Comparison of ENCODE assay signal across 18 mouse cellular contexts in genomic region chr9:55706603-55707002, GRCm38 (mm10).
DNase-seq lines count a peak whose midpoint lies in the region; ATAC-seq and TF ChIP-seq lines count a peak whose summit lies in the region.
"Had no signal": no experiment of that assay in that cellular context is flagged by ENCODE, and none has a peak within 500 bp of the region (broad histone marks: within the 10 kb centered on the region; RNA-seq: fewer than 3 reads in every experiment).

No protein-coding gene starts in this region.

- H3K27me3 ChIP-seq in heart, postnatal 0 days (ENCODE audit: control insufficient read depth, insufficient read depth, low read length) = no peaks in the 10 kb centered on the region
- no peaks in the 10 kb centered on the region for H3K27me3 ChIP-seq in heart, embryonic 12.5 days (replicated peaks)
- H3K27me3 ChIP-seq in lung, postnatal 0 days (replicated peaks; ENCODE audit: insufficient read depth, low read length) = no peaks in the 10 kb centered on the region
- H3K27me3 ChIP-seq: embryonic facial prominence, embryonic 12.5 days; liver, embryonic 12.5 days; neural tube, embryonic 12.5 days had no signal

- H3K27ac ChIP-seq in heart, postnatal 0 days (ENCODE audit: low read depth) = no peak overlapping the region
- no peak overlapping the region for H3K27ac ChIP-seq in heart, embryonic 12.5 days (ENCODE audit: poor library complexity, severe bottlenecking)
- H3K27ac ChIP-seq in lung, postnatal 0 days (ENCODE audit: low read length) = no peak overlapping the region
- H3K27ac ChIP-seq: embryonic facial prominence, embryonic 12.5 days; heart, embryonic 10.5 days; limb, embryonic 10.5 days; liver, embryonic 12.5 days; neural tube, embryonic 12.5 days had no signal

- H3K4me2 ChIP-seq in heart, postnatal 0 days (ENCODE audit: low read depth, low read length) = no peak overlapping the region
- H3K4me2 ChIP-seq in heart, embryonic 12.5 days = no peak overlapping the region
- no peak overlapping the region for H3K4me2 ChIP-seq in lung, postnatal 0 days (replicated peaks; ENCODE audit: low read depth, low read length)
- H3K4me2 ChIP-seq: embryonic facial prominence, embryonic 12.5 days; liver, embryonic 12.5 days; neural tube, embryonic 12.5 days had no signal

- no peaks in the 10 kb centered on the region for H3K36me3 ChIP-seq in heart, postnatal 0 days (replicated peaks; ENCODE audit: control insufficient read depth, insufficient read depth, low read length)
- H3K36me3 ChIP-seq in heart, embryonic 12.5 days = no peaks in the 10 kb centered on the region
- no peaks in the 10 kb centered on the region for H3K36me3 ChIP-seq in lung, postnatal 0 days (ENCODE audit: insufficient read depth, low read length)
- H3K36me3 ChIP-seq: embryonic facial prominence, embryonic 12.5 days; heart, embryonic 10.5 days; limb, embryonic 10.5 days; liver, embryonic 12.5 days; neural tube, embryonic 12.5 days had no signal

- no peaks in the 10 kb centered on the region for H3K4me1 ChIP-seq in heart, postnatal 0 days (ENCODE audit: control insufficient read depth, insufficient read depth)
- H3K4me1 ChIP-seq in heart, embryonic 12.5 days (replicated peaks) = no peaks in the 10 kb centered on the region
- no peaks in the 10 kb centered on the region for H3K4me1 ChIP-seq in lung, postnatal 0 days (ENCODE audit: insufficient read depth, low read depth, low read length)
- H3K4me1 ChIP-seq: embryonic facial prominence, embryonic 12.5 days; heart, embryonic 10.5 days; limb, embryonic 10.5 days; liver, embryonic 12.5 days; neural tube, embryonic 12.5 days had no signal

- H3K4me3 ChIP-seq in heart, postnatal 0 days (ENCODE audit: low read depth, low read length) = no peak overlapping the region
- no peak overlapping the region for H3K4me3 ChIP-seq in heart, embryonic 12.5 days
- H3K4me3 ChIP-seq in lung, postnatal 0 days (ENCODE audit: low read depth, low read length) = no peak overlapping the region
- H3K4me3 ChIP-seq: embryonic facial prominence, embryonic 12.5 days; heart, embryonic 10.5 days; limb, embryonic 10.5 days; liver, embryonic 12.5 days; neural tube, embryonic 12.5 days had no signal

- 56% methylated on average over 3 of the region's 3 CpGs for WGBS in heart, postnatal 0 days
- WGBS in heart, embryonic 12.5 days = 60% methylated on average over 3 of the region's 3 CpGs
- 44% methylated on average over 3 of the region's 3 CpGs for WGBS in lung, postnatal 0 days

- DNase-seq in heart, postnatal 0 days (ENCODE audit: low spot score) = no peak
- DNase-seq in lung, postnatal 0 days (ENCODE audit: low spot score) = peak; percentile 4
- DNase-seq in lung, postnatal 36 days = no peak
- DNase-seq in NIH3T3 (ENCODE audit: low read depth) = peak; percentile 22
- peak; percentile 17 for DNase-seq in thymus, postnatal 25 days
- DNase-seq in ovary, postnatal 10 days (ENCODE audit: low spot score) = no peak
- no peak for DNase-seq in spleen, adult 12 weeks (ENCODE audit: low spot score)
- DNase-seq: adrenal gland, adult 2 months; cerebellum, postnatal 14 days; kidney, adult 2 months; lung, postnatal 14 days had no signal

- TF ChIP-seq EP300 in heart, postnatal 0 days (IDR thresholded peaks at IDR 0.05; ENCODE audit: low read depth) = no peak
- no peak for TF ChIP-seq EP300 in lung, postnatal 0 days (IDR thresholded peaks at IDR 0.05)

- H3K9ac ChIP-seq in heart, postnatal 0 days (replicated peaks; ENCODE audit: low read depth, low read length) = no peak overlapping the region
- no peak overlapping the region for H3K9ac ChIP-seq in heart, embryonic 12.5 days
- no peak overlapping the region for H3K9ac ChIP-seq in lung, postnatal 0 days (replicated peaks; ENCODE audit: low read depth)
- H3K9ac ChIP-seq: embryonic facial prominence, embryonic 12.5 days; liver, embryonic 12.5 days; neural tube, embryonic 12.5 days had no signal

- no peak for ATAC-seq in heart, postnatal 0 days (ENCODE audit: insufficient read depth, low read depth)
- no peak for ATAC-seq in heart, embryonic 12.5 days (ENCODE audit: insufficient number of reproducible peaks, low FRiP score)
- ATAC-seq in lung, postnatal 0 days = no peak
- ATAC-seq: hindbrain, embryonic 16.5 days; liver, embryonic 12.5 days had no signal

- no peaks in the 10 kb centered on the region for H3K9me3 ChIP-seq in heart, postnatal 0 days (replicated peaks; ENCODE audit: control insufficient read depth, low read length)
- H3K9me3 ChIP-seq in heart, embryonic 12.5 days (replicated peaks) = no peaks in the 10 kb centered on the region
- no peaks in the 10 kb centered on the region for H3K9me3 ChIP-seq in lung, postnatal 0 days (ENCODE audit: low read length)
- H3K9me3 ChIP-seq: embryonic facial prominence, embryonic 12.5 days; heart, embryonic 10.5 days; limb, embryonic 10.5 days; liver, embryonic 12.5 days; neural tube, embryonic 12.5 days had no signal

- TF ChIP-seq CTCF in heart, postnatal 0 days (IDR thresholded peaks at IDR 0.05; ENCODE audit: low read depth) = peak; percentile 15; the same call in 1 of the 2 replicates
- peak; percentile 25 for TF ChIP-seq CTCF in lung, postnatal 0 days (IDR thresholded peaks at IDR 0.05)

Comparison
In these comparisons a context has a peak if more than half of its experiments do, and no peak if none do; other contexts are left out.
1. DNase-seq: peak in lung, postnatal 0 days (single experiment), NIH3T3 (single experiment) and thymus, postnatal 25 days (single experiment); none in heart, postnatal 0 days (single experiment), lung, postnatal 36 days (single experiment), ovary, postnatal 10 days (single experiment) and spleen, adult 12 weeks (single experiment).